Mouse (Mus musculus) spleen, postnatal 4 days (tissue): ENCODE measurements around the gene Chd9.

Experiments
- DNase-seq, 2 experiments: peaks; one replicate each; pipeline ENCODE4 v3.0.0; 2022; ENCODE audit warnings: low spot score in 2 of 2

The Chd9 gene

GRCm38 (mm10) chr8:91081911-91082310, 253.8 kb downstream of the Chd9 start:
- no peak for DNase-seq

- no peak for DNase-seq
These were observed 254.3 kb downstream of the Chd9 start for GRCm38 (mm10) chr8:91082428-91082827.

GRCm38 (mm10) chr8:91088452-91088851, 260.3 kb downstream of the Chd9 start:
- DNase-seq: no peak

- no peak for DNase-seq
These were observed 261.4 kb downstream of the Chd9 start for GRCm38 (mm10) chr8:91089601-91090000.

- no peak for DNase-seq
These were observed 266.0 kb downstream of the Chd9 start for GRCm38 (mm10) chr8:91094135-91094534.

GRCm38 (mm10) chr8:91098106-91098505, 270.0 kb downstream of the Chd9 start:
- no peak for DNase-seq
